Mouse (Mus musculus): ENCODE results near the gene Ciz1.
"Not testable (repeated sequence)": the region's sequence is repeated elsewhere in the genome, so short reads cannot be mapped to it uniquely, and the experiment has no call there.

Gene Ciz1

DNA sequence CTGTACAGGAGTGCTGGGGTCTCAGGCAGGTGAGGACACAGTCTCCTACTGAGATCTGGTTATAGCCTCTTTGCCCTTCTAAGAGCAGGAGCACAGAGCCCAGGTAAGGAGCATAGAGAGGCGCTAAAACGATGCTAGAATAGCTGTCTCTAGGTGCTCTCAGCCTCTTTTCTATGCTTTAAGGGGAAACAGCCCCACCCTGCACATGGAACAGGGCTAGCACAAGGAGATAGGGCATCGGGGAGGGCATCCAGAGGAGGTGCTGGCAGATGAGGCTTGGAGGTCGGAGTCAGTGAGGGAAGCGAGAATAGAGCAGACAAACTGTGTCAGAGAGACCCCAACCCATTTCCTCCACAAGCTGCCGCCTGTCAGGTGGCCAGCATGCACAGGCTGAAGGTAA is 5.1 kb upstream of the Ciz1 start:
- no peak for DNase-seq (ENCODE audit: low spot score)

DNA sequence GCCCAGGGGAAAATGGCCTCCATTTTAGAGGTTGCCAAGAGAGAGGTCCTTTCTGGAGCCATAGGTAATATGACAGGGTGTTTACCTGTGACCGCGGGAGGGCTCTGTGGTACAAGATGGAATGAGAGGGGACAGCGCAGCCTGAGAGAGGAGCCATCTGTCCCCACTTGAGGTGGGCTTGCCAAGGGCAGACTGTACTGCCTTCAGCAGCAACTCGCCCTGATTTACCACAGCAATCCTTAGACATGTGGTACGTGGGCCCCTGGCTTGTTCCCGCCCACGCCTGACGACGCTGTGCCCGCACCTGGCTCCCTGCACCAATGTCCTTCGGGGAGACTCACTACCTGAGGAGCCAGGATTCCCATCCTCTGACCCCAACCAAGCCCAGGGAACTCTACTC is 3.8 kb upstream of the Ciz1 start:
- no peak for DNase-seq (ENCODE audit: low spot score)

DNA sequence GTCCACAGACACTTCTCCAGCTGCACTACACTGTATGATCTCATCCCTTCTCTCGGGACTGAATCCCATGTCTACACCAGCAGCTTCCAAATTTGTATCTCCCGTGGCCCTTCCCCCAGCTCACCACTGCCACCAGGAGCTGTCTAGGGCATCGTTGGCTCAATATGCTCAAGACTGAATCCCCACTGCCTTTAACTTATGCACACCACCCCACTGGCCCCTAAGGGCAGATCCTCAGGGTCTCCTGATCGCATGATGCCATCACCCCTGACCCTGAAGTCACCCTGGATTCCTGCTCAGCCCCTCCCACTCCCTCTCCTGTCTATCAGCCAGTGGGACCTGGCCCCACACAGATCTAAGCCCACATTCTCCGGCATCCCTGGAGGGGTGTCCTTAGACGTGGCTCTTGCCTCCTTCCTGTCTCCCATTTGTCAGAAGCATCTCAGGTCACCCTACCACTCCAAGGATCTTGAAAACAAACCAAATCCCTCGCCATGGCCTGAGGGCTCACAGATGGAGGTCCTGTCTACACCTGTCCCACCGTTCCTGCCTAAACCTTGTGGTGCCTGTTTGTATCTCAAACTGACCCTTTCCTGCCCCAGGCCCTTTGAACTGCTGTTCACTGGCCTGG is 2.4 kb upstream of the Ciz1 start:
- no peak for DNase-seq (ENCODE audit: low spot score)

DNA sequence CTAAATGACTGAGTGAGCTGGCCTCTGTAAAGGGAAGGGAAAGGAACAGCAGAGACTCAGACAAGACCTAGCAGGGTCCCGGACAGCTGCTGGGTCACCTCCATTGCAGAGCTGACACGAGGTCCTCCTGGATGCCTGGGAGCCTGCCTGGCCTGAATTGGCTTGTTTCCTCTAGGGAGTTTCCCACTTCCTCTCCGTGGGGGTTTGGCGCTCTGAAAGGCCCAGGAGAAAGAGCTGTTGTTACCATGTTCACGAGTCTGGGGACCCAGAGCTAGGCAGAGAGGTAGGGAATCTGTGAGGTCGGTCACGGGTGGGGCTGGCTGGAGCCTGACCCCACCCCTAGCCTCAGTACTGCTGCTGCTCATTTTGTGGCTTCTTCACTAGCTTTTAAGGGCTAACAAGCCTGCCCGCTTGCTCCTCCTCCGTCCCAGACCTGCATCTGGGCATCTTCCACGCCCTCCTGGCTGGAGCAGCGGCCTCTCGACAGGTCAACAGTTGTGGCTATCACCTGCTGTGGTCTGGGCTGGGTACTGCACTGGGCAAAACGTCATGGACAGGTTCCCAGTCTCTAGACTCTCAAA is 1.6 kb upstream of the Ciz1 start:
- no peak for DNase-seq (ENCODE audit: low spot score)

DNA sequence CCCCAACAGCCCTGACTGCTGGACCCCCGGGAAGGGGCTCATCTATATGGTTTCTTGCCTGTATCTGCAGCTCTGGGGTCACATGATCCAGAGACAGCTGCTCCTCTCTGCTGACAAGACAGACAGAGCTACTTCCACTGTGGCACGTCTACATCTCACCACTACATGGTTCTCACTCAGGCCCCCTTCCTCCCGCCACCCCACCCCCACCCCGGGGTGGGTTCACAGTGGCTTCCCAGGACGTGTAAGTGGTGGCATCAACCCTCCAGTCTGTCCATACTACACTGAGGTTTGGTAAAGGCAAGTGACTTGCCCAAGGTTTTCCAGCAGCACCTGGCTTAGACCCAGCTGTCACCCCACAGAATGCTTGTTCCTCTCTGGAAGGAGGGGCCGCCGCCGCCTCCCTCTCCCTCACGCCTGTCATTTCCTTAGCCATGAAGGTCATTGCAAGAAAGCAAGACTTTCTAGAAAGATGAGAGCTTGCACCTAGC is 611 bp upstream of the Ciz1 start:
- DNase-seq (ENCODE audit: low spot score): no peak

DNA sequence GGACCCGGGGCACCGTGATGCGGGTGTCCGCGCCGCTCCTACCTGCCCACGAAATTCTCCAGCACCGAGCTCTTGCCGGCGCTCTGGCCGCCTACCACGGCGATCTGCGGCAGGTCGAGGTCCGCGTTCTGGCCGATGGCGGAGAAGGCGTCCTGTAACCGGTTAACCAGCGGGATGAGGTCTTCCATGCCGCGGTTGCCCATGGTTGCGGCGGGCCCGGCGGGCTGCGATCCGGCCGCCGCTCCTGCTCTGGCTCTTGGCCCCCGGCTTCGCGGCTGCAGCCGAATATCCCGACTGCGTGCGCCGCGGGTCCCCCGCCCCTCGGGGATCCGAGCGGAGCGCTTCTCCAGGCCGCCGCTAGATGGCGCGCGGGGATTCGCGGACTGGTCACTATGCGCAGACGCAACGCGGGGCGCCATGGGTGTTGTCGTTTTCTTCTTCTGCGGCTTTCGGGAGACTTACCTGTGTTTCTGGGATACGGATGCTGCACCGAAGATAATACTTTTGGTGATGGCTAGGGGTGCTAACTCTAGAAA is 948 bp downstream of the Ciz1 start, which contains the start of gene Dnm1:
Gene Dnm1, minus strand, starts transcription at position 332 of the 536 bp plus-strand sequence.
- DNase-seq (ENCODE audit: low spot score): peak; percentile 86

DNA sequence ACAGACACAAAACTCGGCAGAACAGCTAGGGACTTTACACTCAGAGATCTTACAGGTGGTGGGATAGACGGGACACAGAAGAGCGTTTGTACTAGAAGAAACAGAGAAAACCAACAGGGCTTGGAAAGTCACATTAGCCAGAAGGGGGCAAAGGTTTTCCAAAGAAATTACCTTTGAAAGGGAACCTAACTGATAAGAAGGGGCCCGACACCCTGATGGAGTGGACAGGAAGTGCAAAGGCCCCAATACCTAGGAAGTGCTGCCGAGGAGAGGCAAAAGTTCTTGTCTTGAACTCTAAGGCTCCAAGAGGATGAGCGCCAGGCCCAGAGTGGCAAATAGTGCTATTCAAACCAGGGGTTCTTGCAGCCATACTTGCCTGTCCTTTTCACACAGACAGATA is 1.7 kb downstream of the Ciz1 start:
- no peak for DNase-seq (ENCODE audit: low spot score)

DNA sequence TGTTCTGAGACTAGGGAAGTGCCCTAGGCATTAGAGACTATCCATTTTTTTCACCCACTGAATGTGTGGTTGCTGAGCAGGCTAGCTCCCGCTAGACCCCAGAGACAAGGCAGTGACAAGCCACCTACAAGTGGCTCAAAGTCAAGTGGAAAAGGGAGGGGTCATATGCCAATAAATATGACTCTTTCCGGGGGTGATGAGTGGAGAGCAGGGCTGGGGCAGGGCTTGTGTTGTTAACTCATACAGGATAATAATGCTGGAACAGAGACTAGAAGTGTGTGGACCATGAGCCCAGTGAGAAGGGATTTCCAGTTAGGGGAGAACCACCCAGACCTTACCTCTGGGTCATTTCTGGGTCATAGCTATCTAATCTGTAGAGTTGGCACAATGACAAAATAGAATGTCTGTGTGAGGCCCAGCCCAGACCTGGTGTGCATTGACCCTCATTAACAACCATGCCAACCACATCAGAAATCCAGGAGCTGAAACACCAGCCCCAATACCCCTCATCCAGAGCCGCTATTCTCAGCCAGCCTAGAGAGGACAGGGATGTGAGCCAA is 2.3 kb downstream of the Ciz1 start:
- DNase-seq (ENCODE audit: low spot score): no peak

DNA sequence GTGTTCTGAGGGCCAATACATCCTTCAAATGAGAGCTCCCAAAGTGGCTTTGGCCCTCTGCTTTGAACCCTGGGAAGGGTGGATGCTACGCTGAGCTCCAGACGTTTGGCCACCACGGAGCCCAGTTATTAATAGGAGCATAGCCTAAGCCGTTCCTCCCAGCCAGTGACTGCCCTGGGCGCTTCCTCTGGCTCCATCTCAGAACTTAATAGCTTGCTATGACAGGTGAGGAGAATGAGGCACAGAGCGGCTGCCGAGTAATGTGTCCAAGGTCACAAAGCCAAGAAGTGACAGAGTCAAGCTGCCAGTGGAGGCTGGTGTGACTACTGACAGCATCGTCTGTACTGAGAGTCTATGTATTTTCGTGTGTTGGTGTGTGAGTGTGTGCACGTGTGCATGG is 4.1 kb downstream of the Ciz1 start:
- no peak for DNase-seq (ENCODE audit: low spot score)

DNA sequence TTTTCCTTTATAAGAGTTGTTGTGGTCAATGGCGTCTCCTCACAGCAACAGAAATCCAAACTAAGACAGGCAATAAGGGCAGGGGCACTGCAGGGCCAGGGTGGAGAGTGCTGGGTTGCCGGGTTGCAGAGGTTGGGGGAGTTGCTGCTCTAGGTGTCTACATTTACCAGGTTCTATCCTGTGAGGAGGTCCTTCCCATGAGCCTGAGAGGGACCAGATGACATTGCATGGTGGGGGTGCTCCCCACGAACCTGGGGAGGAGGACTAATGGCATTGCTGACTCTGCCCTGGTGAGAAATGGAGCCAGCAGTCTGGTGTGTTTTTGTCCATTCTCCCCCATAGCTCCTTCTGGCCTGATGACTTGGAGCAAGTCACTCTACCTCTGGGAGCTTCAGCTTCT is 5.6 kb downstream of the Ciz1 start:
- DNase-seq (ENCODE audit: low spot score): no peak

DNA sequence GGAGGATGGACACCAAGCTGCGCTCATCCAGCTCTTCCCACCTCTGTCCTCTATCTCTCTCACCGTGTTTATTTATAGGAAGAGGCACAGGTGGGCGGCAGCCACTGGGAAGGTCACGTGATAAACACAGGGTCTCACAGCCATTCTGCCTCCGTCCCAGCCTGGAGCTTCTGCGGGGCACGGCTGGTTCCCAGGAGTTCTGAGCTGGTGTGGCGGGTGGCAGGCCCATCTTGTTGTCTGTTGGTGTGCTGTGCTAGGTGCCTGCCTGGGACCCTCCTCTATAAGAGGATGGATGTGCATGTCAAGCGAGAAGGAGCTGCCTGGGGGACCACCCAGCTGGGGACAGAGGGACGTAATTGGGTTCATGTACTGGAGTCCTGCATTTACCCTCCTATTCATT is 6.3 kb downstream of the Ciz1 start:
- no peak for DNase-seq (ENCODE audit: low spot score)

DNA sequence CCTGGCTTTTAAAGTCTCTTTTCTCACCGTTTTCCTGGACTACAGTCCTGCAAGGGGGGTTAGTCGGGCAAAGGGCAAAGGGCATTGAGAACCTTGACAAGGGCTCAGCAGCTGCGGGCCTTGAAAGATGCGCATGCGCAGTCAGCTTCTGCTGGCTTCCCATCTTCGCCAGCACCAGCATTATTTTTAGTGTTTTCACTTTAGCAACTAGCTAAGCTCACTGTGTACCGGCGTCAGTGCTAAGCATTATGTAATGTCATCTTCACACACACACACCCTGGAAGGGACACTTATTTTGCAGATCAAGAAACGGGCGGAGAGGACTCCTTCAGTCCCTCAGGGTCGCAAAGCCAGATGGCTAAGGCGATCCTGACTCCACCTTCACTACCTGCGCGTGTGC is 8.6 kb downstream of the Ciz1 start:
- DNase-seq (ENCODE audit: low spot score): peak; percentile 74

DNA sequence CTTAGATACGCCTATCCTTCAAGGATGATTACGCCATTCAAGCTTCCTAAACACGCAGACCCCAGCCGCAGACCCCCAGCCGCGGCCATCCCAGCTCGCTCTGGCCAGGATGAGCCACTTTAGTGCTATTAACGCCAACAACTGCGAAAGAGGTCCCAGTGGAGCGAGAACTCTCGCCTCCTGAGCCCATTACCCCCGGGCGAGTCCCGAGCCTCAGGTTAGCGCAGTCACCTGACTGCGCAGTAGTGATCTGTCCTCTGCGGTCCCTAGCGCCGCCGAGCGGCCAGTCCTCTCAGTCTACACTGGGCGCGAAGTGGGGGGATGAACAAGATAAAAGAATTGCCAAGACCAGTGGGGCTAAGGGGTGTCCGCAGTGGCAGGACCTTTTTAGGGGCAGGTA is 9.3 kb downstream of the Ciz1 start:
- peak; percentile 79 for DNase-seq (ENCODE audit: low spot score)

DNA sequence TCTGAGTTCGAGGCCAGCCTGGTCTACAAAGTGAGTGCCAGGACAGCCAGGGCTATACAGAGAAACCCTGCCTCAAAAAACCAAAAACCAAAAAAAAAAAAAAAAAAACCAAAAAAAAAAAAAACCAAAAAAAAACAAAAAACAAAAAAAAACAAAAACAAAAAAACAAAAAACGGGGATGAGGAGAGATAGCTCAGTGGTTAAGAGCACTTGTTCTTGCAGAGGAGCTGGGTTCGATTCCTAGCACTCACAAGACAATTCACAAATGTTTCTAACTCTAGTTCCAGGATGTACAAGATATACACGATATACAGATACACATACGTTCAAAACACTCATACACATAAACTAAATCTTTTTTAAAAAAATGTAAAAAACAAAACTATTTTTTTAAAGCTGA is 10.1 kb downstream of the Ciz1 start:
- DNase-seq (ENCODE audit: low spot score): not testable (repeated sequence)

DNA sequence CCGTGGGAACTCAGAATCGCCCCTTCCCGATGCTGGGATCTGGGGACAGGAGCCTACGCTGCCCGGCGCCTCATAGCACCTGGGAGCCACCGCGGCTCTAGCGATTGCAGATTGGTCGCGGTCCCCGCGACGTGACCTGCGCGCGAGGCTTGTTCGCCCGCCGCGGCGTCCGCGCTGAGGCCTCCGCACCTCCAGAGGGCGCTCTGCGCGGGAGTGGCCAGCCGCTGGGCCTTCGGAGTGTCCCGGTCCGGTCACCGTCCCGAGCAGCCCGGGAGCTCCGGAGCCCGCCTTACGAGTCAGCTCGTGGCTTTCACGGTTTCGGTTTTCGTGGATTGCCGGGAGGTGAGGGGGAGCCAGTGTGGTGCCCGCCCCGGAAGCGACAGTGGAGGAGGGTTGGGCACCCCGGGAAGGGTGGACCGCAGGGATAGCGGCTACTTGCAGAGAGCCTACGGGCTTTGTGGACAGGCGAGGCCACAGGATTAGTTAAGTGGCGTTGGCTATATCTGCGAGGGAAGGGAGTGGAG is 10.8 kb downstream of the Ciz1 start:
- peak; percentile 93 for DNase-seq (ENCODE audit: low spot score)

DNA sequence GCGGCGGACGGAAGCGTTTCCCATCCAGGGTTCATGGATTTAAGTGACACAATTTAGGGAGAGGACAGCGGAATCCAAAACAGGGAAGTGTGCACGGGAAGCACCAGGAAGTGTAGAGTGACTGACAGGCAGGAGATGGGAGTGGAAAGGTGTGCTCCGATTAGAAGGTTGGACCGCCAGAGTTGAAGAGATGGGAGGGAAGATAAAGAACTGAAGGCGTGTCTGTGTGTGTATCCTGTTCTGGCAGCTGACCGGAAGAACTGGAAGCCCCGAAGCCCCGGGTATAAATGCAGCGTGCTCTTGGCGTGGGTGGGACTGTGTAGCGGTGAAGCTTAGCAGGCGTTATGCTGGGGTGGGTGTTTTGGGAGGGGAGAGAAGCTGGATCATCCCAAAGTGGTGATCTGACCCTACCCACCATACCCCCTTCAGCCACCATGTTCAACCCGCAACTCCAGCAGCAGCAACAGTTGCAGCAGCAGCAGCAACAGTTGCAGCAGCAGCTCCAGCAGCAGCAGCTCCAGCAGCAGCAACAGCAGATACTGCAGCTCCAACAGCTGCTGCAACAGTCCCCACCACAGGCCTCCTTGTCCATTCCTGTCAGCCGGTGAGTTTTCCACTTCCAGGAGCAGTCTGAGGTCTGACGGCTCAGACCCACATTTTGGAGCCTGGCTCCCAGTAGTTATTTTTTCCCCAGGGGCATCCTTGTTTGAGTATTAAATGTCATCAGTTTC is 11.4 kb downstream of the Ciz1 start:
- peak; percentile 64 for DNase-seq (ENCODE audit: low spot score)

DNA sequence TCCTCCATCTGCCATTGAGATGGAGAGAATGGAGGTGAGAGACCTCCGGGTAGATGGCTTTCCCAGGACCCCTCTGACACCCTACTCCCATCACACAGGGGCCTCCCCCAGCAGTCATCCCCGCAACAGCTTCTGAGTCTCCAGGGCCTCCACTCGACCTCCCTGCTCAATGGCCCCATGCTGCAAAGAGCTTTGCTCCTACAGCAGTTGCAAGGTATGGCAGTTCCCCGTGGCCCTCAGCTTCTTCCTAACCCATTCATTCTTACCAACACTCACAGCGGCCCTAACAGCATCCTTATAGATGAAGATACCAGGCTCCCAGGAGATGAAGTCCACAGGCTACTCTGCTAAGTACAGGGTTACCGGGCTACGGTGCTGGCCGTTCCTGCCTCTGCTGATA is 12.0 kb downstream of the Ciz1 start:
- DNase-seq (ENCODE audit: low spot score): no peak

DNA sequence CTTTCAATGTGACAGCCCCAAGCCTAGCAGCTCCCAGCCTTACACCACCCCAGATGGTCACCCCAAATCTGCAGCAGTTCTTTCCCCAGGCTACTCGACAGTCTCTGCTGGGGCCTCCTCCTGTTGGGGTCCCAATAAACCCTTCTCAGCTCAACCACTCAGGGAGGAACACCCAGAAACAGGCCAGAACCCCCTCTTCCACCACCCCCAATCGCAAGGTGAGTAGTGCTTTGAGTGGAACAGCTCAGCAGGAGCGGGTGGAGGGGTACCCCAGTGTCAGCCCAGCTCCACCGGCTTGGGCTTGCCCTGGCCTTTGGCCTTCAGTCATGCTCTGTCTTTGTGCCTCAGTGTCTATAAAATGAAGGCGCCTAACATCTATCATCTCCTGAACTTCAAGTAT is 15.2 kb downstream of the Ciz1 start:
- no peak for DNase-seq (ENCODE audit: low spot score)

DNA sequence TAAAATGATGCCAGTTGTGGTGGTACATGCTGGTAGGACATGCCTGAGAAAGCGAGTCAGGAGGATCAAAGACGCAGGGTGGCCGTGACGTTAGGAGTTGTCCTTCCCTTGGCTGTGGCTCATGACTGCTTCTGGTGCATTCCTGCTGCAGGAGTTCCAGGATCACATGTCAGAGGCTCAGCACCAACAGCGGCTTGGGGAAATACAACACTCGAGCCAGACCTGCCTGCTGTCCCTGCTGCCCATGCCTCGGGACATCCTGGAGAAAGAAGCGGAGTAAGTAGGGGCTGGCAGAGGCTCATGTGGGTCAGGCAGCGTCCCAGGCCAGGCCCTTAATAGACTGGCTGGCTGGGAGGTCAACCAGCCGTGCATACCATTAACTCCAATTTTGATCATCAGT is 22.1 kb downstream of the Ciz1 start:
- no peak for DNase-seq (ENCODE audit: low spot score)

DNA sequence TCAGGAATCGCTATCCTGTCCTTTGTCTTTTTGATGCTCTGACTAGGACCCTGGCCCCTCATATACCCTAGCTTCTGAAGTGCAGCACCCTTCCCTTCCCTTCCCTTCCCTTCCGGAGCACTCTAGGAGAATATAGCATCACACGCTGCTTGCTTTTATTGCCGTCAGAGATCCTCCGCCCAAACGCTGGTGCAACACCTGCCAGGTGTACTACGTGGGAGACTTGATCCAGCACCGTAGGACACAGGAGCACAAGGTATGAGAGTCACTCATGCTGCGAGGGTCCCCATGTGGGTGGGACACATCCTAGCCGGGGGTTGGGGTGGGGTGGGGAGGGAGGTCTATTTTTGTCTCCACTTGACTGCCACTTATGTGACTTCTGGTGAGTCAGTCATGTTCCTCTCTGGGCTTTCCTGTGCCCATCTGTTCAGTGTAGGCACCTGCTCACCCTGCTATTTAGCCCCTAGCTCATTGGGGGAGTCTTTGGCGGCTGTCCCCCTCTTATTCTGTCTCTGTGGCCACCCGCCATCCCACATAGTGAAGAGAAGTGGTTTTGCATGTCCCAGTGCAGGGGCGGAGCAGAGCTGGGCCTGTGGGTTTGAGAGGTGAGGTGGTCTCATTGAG is 23.3 kb downstream of the Ciz1 start:
- DNase-seq (ENCODE audit: low spot score): no peak

DNA sequence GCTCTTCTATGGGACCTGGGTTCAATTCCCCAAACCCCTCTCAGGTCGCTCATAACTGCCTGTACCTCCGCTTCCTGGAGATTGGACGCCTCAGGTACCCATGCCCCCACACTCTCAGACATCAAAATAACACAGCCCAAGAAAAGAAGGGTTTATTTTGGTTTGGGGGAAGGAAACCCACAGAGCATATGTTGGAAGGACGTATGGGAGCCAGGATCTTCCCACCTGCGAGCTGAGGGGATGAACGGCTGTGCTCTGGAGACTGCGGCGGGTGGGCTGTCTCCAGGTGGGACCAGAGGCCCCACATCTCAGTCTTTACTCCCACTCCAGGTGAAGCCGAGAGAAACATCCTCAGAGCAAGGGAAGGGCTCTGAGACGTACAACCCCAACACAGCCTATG is 24.8 kb downstream of the Ciz1 start:
- no peak for DNase-seq (ENCODE audit: low spot score)

DNA sequence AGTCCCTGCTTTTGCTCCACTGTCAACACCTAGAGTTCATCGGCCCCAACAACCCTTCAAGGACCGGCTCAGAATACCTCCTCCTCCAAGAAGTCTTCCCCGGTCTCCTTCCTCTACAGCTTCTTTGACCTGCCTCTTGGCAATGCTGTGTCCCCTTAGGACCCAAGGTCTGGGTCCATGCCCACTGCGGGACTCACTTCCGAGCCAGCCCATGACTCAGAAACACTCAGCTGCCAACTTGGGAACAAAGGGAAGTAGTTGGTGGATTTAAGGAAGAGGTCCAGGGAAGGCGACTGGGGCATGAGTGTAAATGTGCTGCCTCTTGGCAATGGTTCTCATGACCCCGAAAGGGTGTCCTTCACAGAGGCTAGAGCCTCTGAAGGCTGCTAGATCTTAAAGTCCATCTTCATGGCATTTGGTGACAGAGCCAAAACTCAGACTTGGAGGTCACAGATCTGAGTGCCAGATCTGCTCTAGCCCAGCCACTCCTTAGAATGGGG is 27.9 kb downstream of the Ciz1 start:
- no peak for DNase-seq (ENCODE audit: low spot score)

Measured in lung, postnatal 25 days (tissue).